Comparison of ENCODE assay signal across 10 mouse cellular contexts in genomic region chr6:38145463-38146065, GRCm38 (mm10). TPM values are rescaled to one million over a fixed set of nuclear protein-coding genes. Genes with fewer than 3 reads are reported as not detected.
DNase-seq lines count a peak whose midpoint lies in the region; ATAC-seq and TF ChIP-seq lines count a peak whose summit lies in the region.
"Had no signal": no experiment of that assay in that cellular context is flagged by ENCODE, and none has a peak within 500 bp of the region (broad histone marks: within the 10 kb centered on the region; RNA-seq: fewer than 3 reads in every experiment).

No protein-coding gene starts in this region.

- peak; percentile 57 for ATAC-seq in frontal cortex, adult (ENCODE audit: low TSS enrichment)
- peak; percentile 32; the same call in 1 of the 2 replicates for ATAC-seq in lung, embryonic 15.5 days (ENCODE audit: borderline replicate concordance, extremely low read depth, low FRiP score, low TSS enrichment)
- ATAC-seq in megakaryocyte progenitor cell, adult 5-6 weeks (replicated peaks; ENCODE audit: poor library complexity) = peak; percentile 54
- ATAC-seq in liver, embryonic 11.5 days (replicated peaks; ENCODE audit: low FRiP score) = no peak

- WGBS in lung, embryonic 15.5 days = 47% methylated on average over 8 of the region's 8 CpGs
- 52% methylated on average over 8 of the region's 8 CpGs for WGBS in kidney, adult 2 months
- WGBS in liver, embryonic 11.5 days = 81% methylated on average over 8 of the region's 8 CpGs

- H3K27me3 ChIP-seq in lung, embryonic 15.5 days = no peaks in the 10 kb centered on the region
- no peaks in the 10 kb centered on the region for H3K27me3 ChIP-seq in kidney, adult 2 months (replicated peaks; ENCODE audit: control insufficient read depth, insufficient read depth, low read length)
- no peaks in the 10 kb centered on the region for H3K27me3 ChIP-seq in liver, embryonic 11.5 days (replicated peaks; ENCODE audit: control insufficient read depth, insufficient read depth, low read length)

- H3K27ac ChIP-seq in lung, embryonic 15.5 days = peak overlapping the region; percentile 57
- H3K27ac ChIP-seq in kidney, adult 2 months (ENCODE audit: insufficient read depth, low read depth, low read length) = peak overlapping the region; percentile 82
- no peak overlapping the region for H3K27ac ChIP-seq in liver, embryonic 11.5 days (ENCODE audit: low read depth, low read length)

- TF ChIP-seq CTCF in kidney, adult 2 months (conservative IDR thresholded peaks at IDR 0.05; ENCODE audit: insufficient read depth, insufficient read length, low read depth, low read length) = no peak

- H3K36me3 ChIP-seq in lung, embryonic 15.5 days = peaks cover 5% of the 10 kb centered on the region; the same call in 1 of the 2 replicates
- H3K36me3 ChIP-seq in kidney, adult 2 months (ENCODE audit: control insufficient read depth, insufficient read depth, low read length) = no peaks in the 10 kb centered on the region
- H3K36me3 ChIP-seq in liver, embryonic 11.5 days (ENCODE audit: control insufficient read depth, insufficient read depth, low read length) = no peaks in the 10 kb centered on the region; the same call in 1 of the 2 replicates

- H3K4me1 ChIP-seq in lung, embryonic 15.5 days = peaks cover 33% of the 10 kb centered on the region
- H3K4me1 ChIP-seq in kidney, adult 2 months (ENCODE audit: control insufficient read depth, insufficient read depth, low read length) = peaks cover 25% of the 10 kb centered on the region
- H3K4me1 ChIP-seq in liver, embryonic 11.5 days (replicated peaks; ENCODE audit: control insufficient read depth, insufficient read depth, low read length) = 0 out of 2 replicates have a peak, but pooled peaks cover 3% of the 10 kb centered on the region

- DNase-seq in frontal cortex, postnatal 25 days (ENCODE audit: low spot score in 2 of 2) = no peak
- DNase-seq in lung, postnatal 36 days = no peak
- peak; percentile 77 for DNase-seq in kidney, adult 2 months
- no peak for DNase-seq in T-cell, adult 2 months (ENCODE audit: low spot score)
- DNase-seq in liver, embryonic 11.5 days (ENCODE audit: low spot score) = no peak

- no peak overlapping the region for H3K9ac ChIP-seq in lung, embryonic 15.5 days
- no peak overlapping the region for H3K9ac ChIP-seq in liver, embryonic 11.5 days (ENCODE audit: low read depth, low read length)

- TF ChIP-seq POLR2A in kidney, adult 2 months (IDR thresholded peaks at IDR 0.05; ENCODE audit: low read depth, low read length) = no peak

- no peak overlapping the region for H3K4me3 ChIP-seq in lung, embryonic 15.5 days
- no peak overlapping the region; the same call in 1 of the 2 replicates for H3K4me3 ChIP-seq in kidney, adult 2 months (ENCODE audit: insufficient read depth, low read depth, low read length)
- H3K4me3 ChIP-seq in liver, embryonic 11.5 days (ENCODE audit: low read depth, low read length) = no peak overlapping the region
- H3K4me3 ChIP-seq: erythroblast, embryonic 14.5 days had no signal

- H3K9me3 ChIP-seq in lung, embryonic 15.5 days = no peaks in the 10 kb centered on the region
- H3K9me3 ChIP-seq in liver, embryonic 11.5 days (ENCODE audit: control insufficient read depth, low read length) = no peaks in the 10 kb centered on the region

- no peak overlapping the region for H3K4me2 ChIP-seq in lung, embryonic 15.5 days
- no peak overlapping the region for H3K4me2 ChIP-seq in liver, embryonic 11.5 days

RNA-seq across cellular contexts. Expression of gene Atp6v0a4, which starts 21.2 kb away (rescaled TPM):
- polyA plus RNA-seq in lung, embryonic 15.5 days (2015; fragmentation: Nextera tagmentation; extraction: Ambion mirVana) = 3.2 and 5.9 TPM in 2 replicates
- 259 and 302 TPM in 2 replicates for polyA plus RNA-seq in kidney, adult 2 months (2012; rRNA removed)
- not detected in 2 replicates for total RNA-seq in megakaryocyte progenitor cell, adult 5-6 weeks (2015)
- not detected in 2 replicates for total RNA-seq in megakaryocyte progenitor cell, adult 5-6 weeks (2017)
- polyA plus RNA-seq in liver, embryonic 11.5 days (2014; fragmentation: Nextera tagmentation; extraction: Ambion mirVana) = 0.27 and 0.29 TPM in 2 replicates
- polyA plus RNA-seq: erythroblast, embryonic 14.5 days had no signal

RNA-seq across cellular contexts. Expression of gene Tmem213, which starts 36.5 kb away (rescaled TPM):
- 49.7 and 58.9 TPM in 2 replicates for polyA plus RNA-seq in lung, embryonic 15.5 days (2015; fragmentation: Nextera tagmentation; extraction: Ambion mirVana)
- 240 and 279 TPM in 2 replicates for polyA plus RNA-seq in kidney, adult 2 months (2012; rRNA removed)
- total RNA-seq in megakaryocyte progenitor cell, adult 5-6 weeks (2015) = not detected in 2 replicates
- not detected in 2 replicates for total RNA-seq in megakaryocyte progenitor cell, adult 5-6 weeks (2017)
- polyA plus RNA-seq in liver, embryonic 11.5 days (2014; fragmentation: Nextera tagmentation; extraction: Ambion mirVana) = not detected in 2 replicates
- total RNA-seq: layer of hippocampus, adult 8-10 months had no signal
- polyA plus RNA-seq: erythroblast, embryonic 14.5 days had no signal

Comparison
In these comparisons a context has a peak if more than half of its experiments do, and no peak if none do; other contexts are left out.
1. RNA of gene Atp6v0a4, which starts 21.2 kb away (polyA plus RNA-seq): 259 to 302 TPM in kidney, adult 2 months; 3.2 to 5.9 TPM in lung, embryonic 15.5 days and 0.27 to 0.29 TPM in liver, embryonic 11.5 days; every median in the first group is over 10 times any median in the second.
2. RNA of gene Tmem213, which starts 36.5 kb away (polyA plus RNA-seq): 240 to 279 TPM in kidney, adult 2 months and 49.7 to 58.9 TPM in lung, embryonic 15.5 days; not detected in liver, embryonic 11.5 days; every median in the first group is over 10 times any median in the second.